In genomic region chr2:39008954-39009365, GRCm38 (mm10) we compare ENCODE assay signal across 8 mouse cellular contexts. TPM values are rescaled to one million over a fixed set of nuclear protein-coding genes. Genes with fewer than 3 reads are reported as not detected.
DNase-seq lines count a peak whose midpoint lies in the region; ATAC-seq and TF ChIP-seq lines count a peak whose summit lies in the region.

No protein-coding gene starts in this region.

- peak overlapping the region; percentile 91 for H3K4me3 ChIP-seq in C2C12 (ENCODE audit: insufficient read depth, poor library complexity, severe bottlenecking)
- peak overlapping the region; percentile 82 for H3K4me3 ChIP-seq in embryonic facial prominence, embryonic 14.5 days (ENCODE audit: low read depth, low read length)
- peak overlapping the region; percentile 88 for H3K4me3 ChIP-seq in lung, adult 2 months (replicated peaks; ENCODE audit: extremely low read depth, low read depth, low read length)

- no peaks in the 10 kb centered on the region for H3K9me3 ChIP-seq in embryonic facial prominence, embryonic 14.5 days (ENCODE audit: control insufficient read depth, low read length)

- peak overlapping the region; percentile 71 for H3K4me2 ChIP-seq in embryonic facial prominence, embryonic 14.5 days (ENCODE audit: low read depth, low read length)

- H3K9ac ChIP-seq in embryonic facial prominence, embryonic 14.5 days (ENCODE audit: low read depth, low read length): peak overlapping the region; percentile 92

- peak overlapping the region; percentile 96 for H3ac ChIP-seq in C2C12 (ENCODE audit: control insufficient read depth, insufficient read length, low read depth)

- no peak for TF ChIP-seq CTCF in C2C12 (IDR thresholded peaks at IDR 0.05; ENCODE audit: control insufficient read depth, insufficient read depth, insufficient read length)
- TF ChIP-seq CTCF in lung, adult 2 months (IDR thresholded peaks at IDR 0.05; ENCODE audit: insufficient read depth, low read length): no peak

- H3K27me3 ChIP-seq in C2C12 (ENCODE audit: control insufficient read depth, insufficient read depth, insufficient read length): no peaks in the 10 kb centered on the region
- H3K27me3 ChIP-seq in embryonic facial prominence, embryonic 14.5 days (replicated peaks; ENCODE audit: control insufficient read depth, insufficient read depth, low read length): no peaks in the 10 kb centered on the region

- DNase-seq in adrenal gland, postnatal 14 days: peak; percentile 72
- DNase-seq in adrenal gland, postnatal 25 days: no peak
- DNase-seq in embryonic facial prominence, embryonic 14.5 days (ENCODE audit: low spot score): peak; percentile 65
- no peak for DNase-seq in lung, adult 2 months
- DNase-seq in right cerebral cortex, postnatal 10 days (ENCODE audit: low spot score in 2 of 2): peak; percentile 66 to 72
- no peak for DNase-seq in gastrocnemius, postnatal 25 days

- ATAC-seq in embryonic facial prominence, embryonic 14.5 days (ENCODE audit: low read depth): no peak
- peak; percentile 60 for ATAC-seq in inflammation-experienced regulatory T-cells, adult 6 months

- peaks cover 49% of the 10 kb centered on the region for H3K79me3 ChIP-seq in C2C12 (ENCODE audit: low read depth)

- H3K27ac ChIP-seq in embryonic facial prominence, embryonic 14.5 days (replicated peaks; ENCODE audit: low read depth, low read length): peak overlapping the region; percentile 86; the same call in 1 of the 2 replicates

- no peak for TF ChIP-seq POLR2A in lung, adult 2 months (IDR thresholded peaks at IDR 0.05; ENCODE audit: borderline replicate concordance, extremely low read depth, low read depth, low read length)

- H3K79me2 ChIP-seq in C2C12 (ENCODE audit: control insufficient read depth, insufficient read depth): peaks cover 86% of the 10 kb centered on the region

- peaks cover 22% of the 10 kb centered on the region for H3K4me1 ChIP-seq in embryonic facial prominence, embryonic 14.5 days (ENCODE audit: control insufficient read depth, insufficient read depth, low read length)
- H3K4me1 ChIP-seq in lung, adult 2 months (ENCODE audit: control insufficient read depth, insufficient read depth, low read length): peaks cover 16% of the 10 kb centered on the region

- WGBS in embryonic facial prominence, embryonic 14.5 days: 26% methylated on average over 3 of the region's 3 CpGs
- 5% methylated on average over 3 of the region's 3 CpGs for WGBS in lung, adult 2 months

- H3K36me3 ChIP-seq in C2C12 (ENCODE audit: control insufficient read depth, insufficient read depth): peaks cover 24% of the 10 kb centered on the region
- H3K36me3 ChIP-seq in embryonic facial prominence, embryonic 14.5 days (ENCODE audit: control insufficient read depth, insufficient read depth, low read length): peaks cover 32% of the 10 kb centered on the region

TF ChIP-seq in C2C12, 6 proteins besides CTCF, POLR2A, EP300 and RAD21:
- TF ChIP-seq MYOG (IDR thresholded peaks at IDR 0.05; ENCODE audit: control insufficient read depth, extremely low read depth, insufficient read length) (no peak), MAX (IDR thresholded peaks at IDR 0.05) (no peak), FOSL1 (IDR thresholded peaks at IDR 0.05; ENCODE audit: insufficient read depth, low read length, poor library complexity, severe bottlenecking) (no peak), CEBPB (IDR thresholded peaks at IDR 0.05; ENCODE audit: low read depth) (no peak), MYOD1 (IDR thresholded peaks at IDR 0.05; ENCODE audit: control insufficient read depth, insufficient read length, low read depth) (no peak), USF1 (IDR thresholded peaks at IDR 0.05; ENCODE audit: low read depth) (no peak)

RNA-seq across cellular contexts. Expression of gene Rpl35, which starts 3.5 kb away (rescaled TPM):
- 384 and 477 TPM in 2 replicates for total RNA-seq in adrenal gland, postnatal 14 days (2021)
- total RNA-seq in adrenal gland, postnatal 25 days (2021): 390 and 397 TPM in 2 replicates
- polyA plus RNA-seq in C2C12 (2012; fragmentation: generic; extraction: Trizol): 1,492 TPM
- polyA plus RNA-seq in embryonic facial prominence, embryonic 14.5 days (2014; fragmentation: Nextera tagmentation; extraction: Ambion mirVana): 1,001 and 1,064 TPM in 2 replicates
- polyA plus RNA-seq in inflammation-experienced regulatory T-cells, adult 6 months (2017; shearing (Covaris generic)): 1,000 to 10,000 TPM; 1,176 to 2,203 (median 2,023) TPM
- 121 and 126 TPM in 2 replicates for polyA plus RNA-seq in lung, adult 2 months (2012; rRNA removed)
- 100 to 1,000 TPM; 239 to 257 TPM for total RNA-seq in gastrocnemius, postnatal 25 days (2021)

RNA-seq across cellular contexts. Expression of gene Arpc5l, which starts 3.8 kb away (rescaled TPM):
- 71.6 and 76.5 TPM in 2 replicates for total RNA-seq in adrenal gland, postnatal 14 days (2021)
- total RNA-seq in adrenal gland, postnatal 25 days (2021): 71.2 and 78.8 TPM in 2 replicates
- polyA plus RNA-seq in C2C12 (2012; fragmentation: generic; extraction: Trizol): 73.7 TPM
- polyA plus RNA-seq in embryonic facial prominence, embryonic 14.5 days (2014; fragmentation: Nextera tagmentation; extraction: Ambion mirVana): 113 and 120 TPM in 2 replicates
- polyA plus RNA-seq in inflammation-experienced regulatory T-cells, adult 6 months (2017; shearing (Covaris generic)): 100 to 1,000 TPM; 111 to 141 (median 119) TPM
- polyA plus RNA-seq in lung, adult 2 months (2012; rRNA removed): 27.7 and 28.3 TPM in 2 replicates
- 10 to 100 TPM; 91.4 to 91.7 TPM for total RNA-seq in gastrocnemius, postnatal 25 days (2021)

RNA-seq across cellular contexts. Expression of gene Wdr38, which starts 11.7 kb away (rescaled TPM):
- total RNA-seq in adrenal gland, postnatal 14 days (2021): 0.22 and 0.45 TPM in 2 replicates
- total RNA-seq in adrenal gland, postnatal 25 days (2021): 0.43 and 0.85 TPM in 2 replicates
- polyA plus RNA-seq in C2C12 (2012; fragmentation: generic; extraction: Trizol): 0.61 TPM
- polyA plus RNA-seq in embryonic facial prominence, embryonic 14.5 days (2014; fragmentation: Nextera tagmentation; extraction: Ambion mirVana): 0.92 and 1.4 TPM in 2 replicates
- 1 to 10 TPM in 1 of 3 experiments, under 1 TPM in 2; 0.28 to 1.5 (median 0.63) TPM for polyA plus RNA-seq in inflammation-experienced regulatory T-cells, adult 6 months (2017; shearing (Covaris generic))
- polyA plus RNA-seq in lung, adult 2 months (2012; rRNA removed): 4.4 and 4.5 TPM in 2 replicates
- total RNA-seq in gastrocnemius, postnatal 25 days (2021): under 1 TPM; 0.13 to 0.20 TPM

RNA-seq across cellular contexts. Expression of gene Golga1, which starts 56.4 kb away (rescaled TPM):
- 24.7 and 28.4 TPM in 2 replicates for total RNA-seq in adrenal gland, postnatal 14 days (2021)
- 32.8 and 38.5 TPM in 2 replicates for total RNA-seq in adrenal gland, postnatal 25 days (2021)
- 4.1 TPM for polyA plus RNA-seq in C2C12 (2012; fragmentation: generic; extraction: Trizol)
- polyA plus RNA-seq in embryonic facial prominence, embryonic 14.5 days (2014; fragmentation: Nextera tagmentation; extraction: Ambion mirVana): 20.7 and 29.8 TPM in 2 replicates
- polyA plus RNA-seq in inflammation-experienced regulatory T-cells, adult 6 months (2017; shearing (Covaris generic)): 10 to 100 TPM; 24.0 to 38.2 (median 35.3) TPM
- 7.5 and 10.2 TPM in 2 replicates for polyA plus RNA-seq in lung, adult 2 months (2012; rRNA removed)
- 10 to 100 TPM in 1 of 2 experiments, 1 to 10 TPM in 1; 9.1 to 11.0 TPM for total RNA-seq in gastrocnemius, postnatal 25 days (2021)

Comparison
In these comparisons a context has a peak if more than half of its experiments do, and no peak if none do; other contexts are left out.
1. DNase-seq: peak in adrenal gland, postnatal 14 days (single experiment), embryonic facial prominence, embryonic 14.5 days (single experiment) and right cerebral cortex, postnatal 10 days (2 of 2); none in adrenal gland, postnatal 25 days (single experiment), lung, adult 2 months (single experiment) and gastrocnemius, postnatal 25 days (single experiment).
2. Peak in every context shown above with its lines, with median percentiles within 50 percentile points of each other: H3K4me3 ChIP-seq.